Mouse (Mus musculus) left cerebral cortex, adult 8-10 months (tissue): ENCODE measurements around the gene Dydc2. TPM values are rescaled to one million over a fixed set of nuclear protein-coding genes. Genes with fewer than 3 reads are reported as not detected.

Source experiments
- DNase-seq, 2 experiments: peaks; one replicate each; pipeline ENCODE4 v3.0.0; 2022; ENCODE audit warnings: low spot score in 2 of 2
- total RNA-seq, 4 experiments: library from RNA; stranded (reverse); gene quantifications; 2 replicates each; pipeline ENCODE4 v1.2.4; 2022

Gene Dydc2
- total RNA-seq, 4 experiments from 2014 or later, result 0.78 to 1.3 (median 0.98) TPM

GRCm38 (mm10) chr14:41047402-41047801 is 21.6 kb downstream of the Dydc2 start:
- no peak for DNase-seq

- peak in 1 of 2 experiments; percentile 28 for DNase-seq
Measured at GRCm38 (mm10) chr14:41035146-41035798, 33.7 kb downstream of the Dydc2 start.

- DNase-seq, result peak; percentile 42 to 65
Measured at GRCm38 (mm10) chr14:41033135-41034110, 35.6 kb downstream of the Dydc2 start.

GRCm38 (mm10) chr14:41030989-41031513 is 38.0 kb downstream of the Dydc2 start:
- no peak for DNase-seq

GRCm38 (mm10) chr14:41029303-41029702 is 39.7 kb downstream of the Dydc2 start:
- no peak for DNase-seq

GRCm38 (mm10) chr14:41025594-41026284 is 43.3 kb downstream of the Dydc2 start:
- no peak for DNase-seq

- no peak for DNase-seq
Measured at GRCm38 (mm10) chr14:41025087-41025486, 43.9 kb downstream of the Dydc2 start.

GRCm38 (mm10) chr14:41021246-41021645 is 47.8 kb downstream of the Dydc2 start:
- no peak for DNase-seq

GRCm38 (mm10) chr14:41017460-41017859 is 51.5 kb downstream of the Dydc2 start:
- no peak for DNase-seq

GRCm38 (mm10) chr14:41014701-41015240 is 54.2 kb downstream of the Dydc2 start:
- peak in 1 of 2 experiments; percentile 25 for DNase-seq

GRCm38 (mm10) chr14:41013630-41014613 is 55.1 kb downstream of the Dydc2 start, which contains the start of gene Fam213a:
Gene Fam213a, minus strand, starts transcription at chr14:41013788.
- peak; percentile 90 to 93 for DNase-seq

- DNase-seq, result no peak
Measured at GRCm38 (mm10) chr14:41013143-41013542, 55.9 kb downstream of the Dydc2 start.

- DNase-seq, result no peak
Measured at GRCm38 (mm10) chr14:41011916-41012315, 57.1 kb downstream of the Dydc2 start.

GRCm38 (mm10) chr14:41008138-41008537 is 60.9 kb downstream of the Dydc2 start:
- no peak for DNase-seq

GRCm38 (mm10) chr14:41007641-41008040 is 61.4 kb downstream of the Dydc2 start:
- no peak for DNase-seq

- DNase-seq, result no peak
Measured at GRCm38 (mm10) chr14:41006899-41007298, 62.1 kb downstream of the Dydc2 start.

GRCm38 (mm10) chr14:41006263-41006662 is 62.7 kb downstream of the Dydc2 start:
- DNase-seq, result no peak

GRCm38 (mm10) chr14:41005716-41006115 is 63.3 kb downstream of the Dydc2 start:
- DNase-seq, result no peak

- no peak for DNase-seq
Measured at GRCm38 (mm10) chr14:41004201-41005141, 64.5 kb downstream of the Dydc2 start.
